Mouse (Mus musculus): ENCODE measurements around the gene Aldh3b3. TPM values are rescaled to one million over a fixed set of nuclear protein-coding genes. Genes with fewer than 3 reads are reported as not detected.
A peak's percentile ranks its signal among the peaks of the same experiment; 100 is the strongest.

Aldh3b3 gene
- polyA plus RNA-seq, 1 experiment from 2014 or later = not detected

DNA sequence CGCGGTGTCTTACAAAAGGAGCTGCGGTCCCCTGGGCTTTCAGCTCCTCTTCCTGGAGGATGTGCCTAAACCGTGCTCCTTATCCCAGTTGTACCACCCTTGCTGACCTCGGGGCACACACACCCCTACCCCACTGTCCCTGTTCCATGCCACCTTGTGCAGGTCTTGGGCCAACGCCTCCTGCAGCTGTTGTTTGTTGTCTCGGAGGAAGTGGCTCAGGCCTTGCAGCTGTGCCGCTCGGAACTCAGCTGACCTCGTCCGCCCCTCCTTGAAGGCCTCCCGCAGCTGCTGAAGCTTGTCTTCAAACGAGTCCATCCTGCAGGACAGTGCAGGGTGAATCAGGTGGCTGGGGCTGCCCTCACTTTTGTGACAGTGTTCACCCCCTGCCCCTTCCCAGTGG is 34.9 kb upstream of the Aldh3b3 start:
- no peak overlapping the region for H3K4me2 ChIP-seq (ENCODE audit: low read length)
- H3K9me3 ChIP-seq (ENCODE audit: control insufficient read depth, low read length) = no peaks in the 10 kb centered on the region
- no peak for DNase-seq (ENCODE audit: low spot score)
- 50% methylated on average over 13 of the region's 13 CpGs for WGBS
- no peaks in the 10 kb centered on the region; the same call in 1 of the 2 replicates for H3K4me1 ChIP-seq (replicated peaks; ENCODE audit: control insufficient read depth, insufficient read depth, low read length)
- ATAC-seq (replicated peaks; ENCODE audit: low FRiP score, low TSS enrichment, low read depth) = no peak
- no peak overlapping the region for H3K4me3 ChIP-seq (ENCODE audit: low read depth, low read length)
- H3K27me3 ChIP-seq (replicated peaks; ENCODE audit: control insufficient read depth, insufficient read depth, low read length) = no peaks in the 10 kb centered on the region
- H3K27ac ChIP-seq (ENCODE audit: low read depth) = 0 out of 2 replicates have a peak overlapping the region, but pooled peaks have one; percentile 34
- no peaks in the 10 kb centered on the region for H3K36me3 ChIP-seq (ENCODE audit: control insufficient read depth, insufficient read depth, low read length)
- no peak overlapping the region for H3K9ac ChIP-seq (ENCODE audit: low read length)

DNA sequence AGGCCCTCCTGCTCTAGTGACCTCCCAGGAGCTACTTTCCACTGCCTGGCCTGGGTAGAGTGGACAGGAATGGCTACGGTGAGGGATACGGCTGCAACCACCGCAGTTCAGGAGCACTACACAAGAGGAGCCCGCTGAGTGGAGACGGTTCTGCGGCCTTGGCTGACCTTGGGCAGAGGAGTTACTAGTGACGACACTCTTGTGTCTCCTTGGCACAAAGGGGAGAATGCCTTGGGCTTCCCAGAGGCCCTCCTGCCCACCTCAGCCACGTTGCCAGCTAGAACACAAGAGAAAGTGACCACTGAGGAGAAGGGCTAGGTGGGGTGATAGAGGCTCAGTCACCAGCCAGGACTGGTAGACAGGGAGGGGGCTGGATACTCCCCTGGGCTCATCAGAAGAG is 34.3 kb upstream of the Aldh3b3 start:
- Histone ChIP-seq H3K27ac (ENCODE audit: low read depth) (no peak overlapping the region), H3K4me1 (replicated peaks; ENCODE audit: control insufficient read depth, insufficient read depth, low read length) (peaks cover 4% of the 10 kb centered on the region), H3K9ac (ENCODE audit: low read length) (no peak overlapping the region), H3K4me3 (ENCODE audit: low read depth, low read length) (no peak overlapping the region), H3K36me3 (ENCODE audit: control insufficient read depth, insufficient read depth, low read length) (no peaks in the 10 kb centered on the region), H3K27me3 (replicated peaks; ENCODE audit: control insufficient read depth, insufficient read depth, low read length) (no peaks in the 10 kb centered on the region), H3K9me3 (ENCODE audit: control insufficient read depth, low read length) (no peaks in the 10 kb centered on the region), H3K4me2 (ENCODE audit: low read length) (no peak overlapping the region)
- WGBS = 72% methylated on average over 8 of the region's 8 CpGs
- DNase-seq (ENCODE audit: low spot score) (no peak), ATAC-seq (replicated peaks; ENCODE audit: low FRiP score, low TSS enrichment, low read depth) (no peak)

DNA sequence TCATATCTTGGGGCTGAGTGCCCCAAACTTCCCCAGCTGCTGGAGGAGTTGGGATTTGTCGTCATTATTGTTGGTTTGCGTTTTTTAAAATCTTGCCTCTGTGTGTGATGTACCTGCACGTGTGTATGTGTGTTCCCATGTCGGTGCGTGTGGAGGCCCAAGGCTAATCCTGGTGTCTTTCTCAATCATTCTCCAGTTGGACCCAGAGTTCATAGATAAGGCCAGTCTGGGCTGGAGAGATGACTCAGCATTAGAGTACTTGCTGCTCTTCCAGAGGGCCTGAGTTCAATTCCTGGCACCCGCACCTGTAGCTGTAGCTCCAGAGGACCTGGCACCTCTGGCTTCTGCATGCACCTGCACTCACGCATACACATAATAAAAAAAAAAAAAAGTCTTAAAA is 33.6 kb upstream of the Aldh3b3 start:
- no peaks in the 10 kb centered on the region for H3K36me3 ChIP-seq (ENCODE audit: control insufficient read depth, insufficient read depth, low read length)
- no peak overlapping the region for H3K27ac ChIP-seq (ENCODE audit: low read depth)
- no peaks in the 10 kb centered on the region for H3K27me3 ChIP-seq (replicated peaks; ENCODE audit: control insufficient read depth, insufficient read depth, low read length)
- ATAC-seq (replicated peaks; ENCODE audit: low FRiP score, low TSS enrichment, low read depth) (no peak), DNase-seq (ENCODE audit: low spot score) (no peak)
- H3K9me3 ChIP-seq (ENCODE audit: control insufficient read depth, low read length) = no peaks in the 10 kb centered on the region
- no peak overlapping the region for H3K9ac ChIP-seq (ENCODE audit: low read length)
- H3K4me2 ChIP-seq (ENCODE audit: low read length) = no peak overlapping the region
- no peak overlapping the region for H3K4me3 ChIP-seq (ENCODE audit: low read depth, low read length)
- peaks cover 10% of the 10 kb centered on the region for H3K4me1 ChIP-seq (replicated peaks; ENCODE audit: control insufficient read depth, insufficient read depth, low read length)
- WGBS = 92% methylated on average over 7 of the region's 7 CpGs

DNA sequence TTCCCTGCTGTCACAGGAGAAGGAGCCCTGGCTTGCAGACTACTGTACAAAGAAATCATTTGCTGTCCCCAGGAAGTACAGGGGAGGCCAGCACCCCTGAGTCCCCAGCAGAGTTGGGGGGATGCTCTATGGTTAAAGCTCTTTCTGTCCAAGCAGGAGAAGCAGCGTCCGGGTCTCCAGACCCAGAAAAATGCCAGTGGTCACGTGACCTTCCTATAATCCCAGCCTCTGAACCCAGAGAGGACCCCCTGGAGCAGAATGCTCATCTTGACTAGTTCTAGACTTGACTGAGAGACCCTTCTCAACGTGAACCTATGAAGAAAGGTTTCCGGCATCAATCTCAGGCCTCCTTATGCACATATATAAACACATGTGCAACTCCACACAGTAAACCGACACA is 32.6 kb upstream of the Aldh3b3 start:
- Histone ChIP-seq H3K4me3 (ENCODE audit: low read depth, low read length) (no peak overlapping the region), H3K4me1 (replicated peaks; ENCODE audit: control insufficient read depth, insufficient read depth, low read length) (peaks cover 10% of the 10 kb centered on the region), H3K9ac (ENCODE audit: low read length) (no peak overlapping the region), H3K4me2 (ENCODE audit: low read length) (no peak overlapping the region), H3K27me3 (replicated peaks; ENCODE audit: control insufficient read depth, insufficient read depth, low read length) (no peaks in the 10 kb centered on the region), H3K9me3 (ENCODE audit: control insufficient read depth, low read length) (no peaks in the 10 kb centered on the region), H3K36me3 (ENCODE audit: control insufficient read depth, insufficient read depth, low read length) (no peaks in the 10 kb centered on the region), H3K27ac (ENCODE audit: low read depth) (no peak overlapping the region)
- DNase-seq (ENCODE audit: low spot score) (no peak), ATAC-seq (replicated peaks; ENCODE audit: low FRiP score, low TSS enrichment, low read depth) (no peak)
- 77% methylated on average over 6 of the region's 6 CpGs for WGBS

DNA sequence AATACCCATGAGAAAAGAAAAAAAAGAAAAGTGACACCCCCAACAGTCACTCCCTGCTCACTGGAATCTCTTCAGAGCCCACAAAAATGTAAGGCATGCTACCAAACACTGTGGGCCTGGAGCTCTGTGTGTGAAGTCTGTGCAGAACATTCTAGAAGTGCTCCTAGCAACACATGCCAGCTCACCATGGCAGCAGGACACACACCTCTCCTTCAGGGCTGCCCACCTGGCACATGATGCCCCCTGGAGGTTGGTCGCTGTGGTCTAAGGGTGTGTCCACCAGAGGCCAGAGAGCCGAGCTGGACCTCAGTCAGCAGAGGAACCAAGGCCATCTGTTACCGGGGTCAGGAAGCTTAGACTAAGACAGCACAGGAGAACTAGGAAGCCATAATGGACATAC is 32.2 kb upstream of the Aldh3b3 start:
- no peak for ATAC-seq (replicated peaks; ENCODE audit: low FRiP score, low TSS enrichment, low read depth)
- Histone ChIP-seq H3K27me3 (replicated peaks; ENCODE audit: control insufficient read depth, insufficient read depth, low read length) (no peaks in the 10 kb centered on the region), H3K9me3 (ENCODE audit: control insufficient read depth, low read length) (no peaks in the 10 kb centered on the region), H3K9ac (ENCODE audit: low read length) (no peak overlapping the region), H3K4me3 (ENCODE audit: low read depth, low read length) (no peak overlapping the region), H3K36me3 (ENCODE audit: control insufficient read depth, insufficient read depth, low read length) (no peaks in the 10 kb centered on the region), H3K27ac (ENCODE audit: low read depth) (no peak overlapping the region), H3K4me2 (ENCODE audit: low read length) (no peak overlapping the region), H3K4me1 (replicated peaks; ENCODE audit: control insufficient read depth, insufficient read depth, low read length) (peaks cover 10% of the 10 kb centered on the region)
- WGBS = 60% methylated on average over 3 of the region's 3 CpGs
- DNase-seq (ENCODE audit: low spot score) = no peak

DNA sequence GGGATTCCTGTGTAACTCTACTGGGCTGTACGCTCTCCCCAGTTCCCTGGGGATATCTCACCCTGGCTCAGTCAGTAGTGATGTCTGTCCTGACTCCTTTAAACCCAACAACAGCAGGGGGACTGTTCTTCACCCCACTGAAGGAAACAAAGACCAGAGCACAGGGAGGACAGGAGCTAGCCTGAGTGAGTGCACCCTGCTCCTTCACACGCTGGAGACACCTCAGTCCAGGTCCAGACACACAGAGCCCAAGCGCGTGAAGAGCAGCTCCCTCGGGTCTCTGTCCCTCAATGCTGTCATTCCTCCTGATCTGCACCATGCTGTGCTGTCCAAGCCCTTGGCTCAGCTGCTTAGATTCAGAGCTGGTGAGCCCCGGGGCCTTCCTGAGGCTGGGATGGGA is 31.8 kb upstream of the Aldh3b3 start:
- WGBS = 73% methylated on average over 6 of the region's 6 CpGs
- H3K4me3 ChIP-seq (ENCODE audit: low read depth, low read length) = no peak overlapping the region
- no peak overlapping the region for H3K27ac ChIP-seq (ENCODE audit: low read depth)
- no peak overlapping the region for H3K4me2 ChIP-seq (ENCODE audit: low read length)
- no peaks in the 10 kb centered on the region for H3K36me3 ChIP-seq (ENCODE audit: control insufficient read depth, insufficient read depth, low read length)
- DNase-seq (ENCODE audit: low spot score) (no peak), ATAC-seq (replicated peaks; ENCODE audit: low FRiP score, low TSS enrichment, low read depth) (no peak)
- peaks cover 10% of the 10 kb centered on the region for H3K4me1 ChIP-seq (replicated peaks; ENCODE audit: control insufficient read depth, insufficient read depth, low read length)
- no peaks in the 10 kb centered on the region for H3K9me3 ChIP-seq (ENCODE audit: control insufficient read depth, low read length)
- no peak overlapping the region for H3K9ac ChIP-seq (ENCODE audit: low read length)
- H3K27me3 ChIP-seq (replicated peaks; ENCODE audit: control insufficient read depth, insufficient read depth, low read length) = no peaks in the 10 kb centered on the region

DNA sequence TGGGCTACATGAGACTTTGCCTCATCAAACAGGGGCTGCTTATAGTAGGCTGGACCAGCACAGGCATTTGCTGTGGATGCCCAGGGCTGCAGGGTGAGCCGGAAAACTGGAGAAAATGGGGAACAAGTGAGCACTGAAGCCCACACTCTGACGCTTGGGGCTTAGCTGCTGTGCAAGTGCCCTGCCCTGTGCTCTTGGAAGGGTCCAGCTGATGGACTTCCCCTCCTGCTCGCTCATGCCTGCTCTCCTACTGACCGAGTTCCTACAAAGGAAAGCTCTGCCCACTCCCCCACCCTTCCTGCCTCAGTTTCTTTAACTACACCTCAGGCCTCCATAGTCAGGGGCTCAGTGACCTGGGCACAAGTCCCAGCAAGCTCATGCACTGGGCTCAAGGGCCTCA is 30.5 kb upstream of the Aldh3b3 start:
- Histone ChIP-seq H3K9ac (ENCODE audit: low read length) (no peak overlapping the region), H3K27me3 (replicated peaks; ENCODE audit: control insufficient read depth, insufficient read depth, low read length) (no peaks in the 10 kb centered on the region), H3K4me2 (ENCODE audit: low read length) (no peak overlapping the region), H3K27ac (ENCODE audit: low read depth) (no peak overlapping the region), H3K4me1 (replicated peaks; ENCODE audit: control insufficient read depth, insufficient read depth, low read length) (peaks cover 10% of the 10 kb centered on the region), H3K36me3 (ENCODE audit: control insufficient read depth, insufficient read depth, low read length) (no peaks in the 10 kb centered on the region), H3K4me3 (ENCODE audit: low read depth, low read length) (no peak overlapping the region), H3K9me3 (ENCODE audit: control insufficient read depth, low read length) (no peaks in the 10 kb centered on the region)
- WGBS = 85% methylated on average over 4 of the region's 4 CpGs
- DNase-seq (ENCODE audit: low spot score) = no peak
- ATAC-seq (replicated peaks; ENCODE audit: low FRiP score, low TSS enrichment, low read depth) = no peak

DNA sequence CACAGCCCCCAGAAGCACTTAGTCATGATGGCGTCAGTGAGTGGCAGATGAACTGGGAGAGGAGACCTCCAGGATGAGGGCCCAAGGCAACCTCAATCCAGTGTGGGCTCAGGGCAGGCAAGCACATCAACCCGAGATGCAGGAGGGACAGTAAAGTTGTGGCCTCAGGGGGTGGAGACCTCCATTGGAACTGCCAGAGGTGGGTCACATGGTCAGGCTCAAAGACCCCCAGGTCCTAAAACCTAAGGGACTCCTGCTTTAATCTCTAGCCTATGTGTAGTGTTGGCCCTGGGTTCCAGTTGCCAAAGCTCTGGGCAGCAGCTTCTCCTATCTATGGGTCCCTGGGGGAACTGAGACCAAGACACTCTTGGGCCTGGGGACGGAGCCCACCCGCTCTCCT is 29.7 kb upstream of the Aldh3b3 start:
- Histone ChIP-seq H3K27me3 (replicated peaks; ENCODE audit: control insufficient read depth, insufficient read depth, low read length) (no peaks in the 10 kb centered on the region), H3K9ac (ENCODE audit: low read length) (no peak overlapping the region), H3K9me3 (ENCODE audit: control insufficient read depth, low read length) (no peaks in the 10 kb centered on the region), H3K4me2 (ENCODE audit: low read length) (no peak overlapping the region), H3K4me1 (replicated peaks; ENCODE audit: control insufficient read depth, insufficient read depth, low read length) (peaks cover 10% of the 10 kb centered on the region), H3K4me3 (ENCODE audit: low read depth, low read length) (no peak overlapping the region), H3K27ac (ENCODE audit: low read depth) (peak overlapping the region; percentile 11; the same call in 1 of the 2 replicates), H3K36me3 (ENCODE audit: control insufficient read depth, insufficient read depth, low read length) (no peaks in the 10 kb centered on the region)
- DNase-seq (ENCODE audit: low spot score) (no peak), ATAC-seq (replicated peaks; ENCODE audit: low FRiP score, low TSS enrichment, low read depth) (no peak)
- WGBS = 80% methylated on average over 4 of the region's 4 CpGs

DNA sequence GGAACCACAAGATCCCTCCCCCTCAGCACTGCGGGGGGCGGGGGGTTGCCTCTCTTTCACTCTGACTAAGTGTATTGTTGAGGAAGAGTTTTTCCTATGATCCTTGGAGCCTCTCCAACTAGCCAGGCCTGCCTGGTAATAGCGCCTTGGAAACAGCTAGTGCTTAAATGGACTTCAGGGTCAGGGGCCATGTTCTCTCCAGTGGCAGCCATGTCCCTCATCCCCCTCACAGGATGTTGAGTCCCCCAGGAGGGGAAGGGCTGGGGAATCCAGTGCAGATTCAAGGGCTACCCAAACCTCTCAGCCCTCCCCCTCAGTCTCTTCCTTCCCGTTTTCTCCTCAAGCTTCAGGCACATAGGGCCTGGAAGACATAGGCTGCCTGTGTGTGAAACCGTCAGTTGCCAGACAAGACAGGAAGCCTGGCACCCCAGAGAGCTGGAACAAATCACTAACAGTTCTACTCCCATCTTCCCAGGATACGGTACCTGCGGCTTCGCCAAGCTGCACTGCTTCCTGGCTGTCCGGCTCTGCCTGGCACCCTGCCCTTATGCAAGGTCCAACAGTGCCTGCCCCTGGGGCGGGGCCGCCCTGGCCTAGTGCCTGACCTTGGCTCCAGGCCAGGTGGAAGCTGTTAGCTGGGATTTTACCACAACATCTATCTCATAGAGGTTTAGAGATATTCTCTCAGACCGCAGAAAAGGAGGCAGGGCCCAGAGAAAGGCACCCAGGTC is 29.1 kb upstream of the Aldh3b3 start, which contains the start of gene Aldh3b1:
Gene Aldh3b1, minus strand, starts transcription at position 598 of the 731 bp plus-strand sequence.
- ATAC-seq (replicated peaks; ENCODE audit: low FRiP score, low TSS enrichment, low read depth) (no peak), DNase-seq (ENCODE audit: low spot score) (peak; percentile 68)
- H3K27me3 ChIP-seq (replicated peaks; ENCODE audit: control insufficient read depth, insufficient read depth, low read length) = no peaks in the 10 kb centered on the region
- no peaks in the 10 kb centered on the region for H3K9me3 ChIP-seq (ENCODE audit: control insufficient read depth, low read length)
- peaks cover 10% of the 10 kb centered on the region for H3K4me1 ChIP-seq (replicated peaks; ENCODE audit: control insufficient read depth, insufficient read depth, low read length)
- H3K4me2 ChIP-seq (ENCODE audit: low read length) = no peak within 1 kb of the TSS; the same call in 1 of the 2 replicates
- H3K36me3 ChIP-seq (ENCODE audit: control insufficient read depth, insufficient read depth, low read length) = no peaks in the 10 kb centered on the region
- no peak within 1 kb of the TSS for H3K4me3 ChIP-seq (ENCODE audit: low read depth, low read length)
- 49% methylated on average over 12 of the region's 12 CpGs for WGBS
- H3K27ac ChIP-seq (ENCODE audit: low read depth) = peak within 1 kb of the TSS; percentile 59
- H3K9ac ChIP-seq (ENCODE audit: low read length) = 0 out of 2 replicates have a peak within 1 kb of the TSS, but pooled peaks have one; percentile 16

Measured in intestine, embryonic 14.5 days (tissue).